Mouse (Mus musculus): ENCODE results near the gene Cd247.

DNA sequence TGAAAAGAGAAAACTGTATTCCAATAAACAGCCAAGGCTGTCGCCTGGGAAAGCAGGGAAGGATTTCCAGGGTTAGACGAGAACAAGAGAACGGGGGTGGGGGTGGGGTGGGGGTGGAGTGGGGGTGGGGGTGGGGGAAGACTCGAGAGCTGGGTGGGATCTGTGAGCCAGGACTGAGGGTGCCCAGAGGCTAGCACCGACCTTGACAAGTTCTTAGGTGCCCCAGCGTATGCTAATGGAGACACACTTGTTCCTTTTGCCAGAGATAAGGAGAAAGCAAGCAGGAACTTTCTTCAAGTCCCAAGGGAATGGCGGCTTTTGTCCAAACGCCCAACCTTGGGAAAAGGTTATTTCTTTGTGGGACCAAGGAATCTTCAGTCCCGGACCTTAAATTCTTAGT is 16.5 kb upstream of the Cd247 start:
- no peak for TF ChIP-seq GATA1 (IDR thresholded peaks at IDR 0.05; ENCODE audit: low read length)
- TF ChIP-seq TAL1 (IDR thresholded peaks at IDR 0.05; ENCODE audit: low read length) = no peak
